9 mouse cellular contexts compared by ENCODE assay signal in the genomic region with DNA sequence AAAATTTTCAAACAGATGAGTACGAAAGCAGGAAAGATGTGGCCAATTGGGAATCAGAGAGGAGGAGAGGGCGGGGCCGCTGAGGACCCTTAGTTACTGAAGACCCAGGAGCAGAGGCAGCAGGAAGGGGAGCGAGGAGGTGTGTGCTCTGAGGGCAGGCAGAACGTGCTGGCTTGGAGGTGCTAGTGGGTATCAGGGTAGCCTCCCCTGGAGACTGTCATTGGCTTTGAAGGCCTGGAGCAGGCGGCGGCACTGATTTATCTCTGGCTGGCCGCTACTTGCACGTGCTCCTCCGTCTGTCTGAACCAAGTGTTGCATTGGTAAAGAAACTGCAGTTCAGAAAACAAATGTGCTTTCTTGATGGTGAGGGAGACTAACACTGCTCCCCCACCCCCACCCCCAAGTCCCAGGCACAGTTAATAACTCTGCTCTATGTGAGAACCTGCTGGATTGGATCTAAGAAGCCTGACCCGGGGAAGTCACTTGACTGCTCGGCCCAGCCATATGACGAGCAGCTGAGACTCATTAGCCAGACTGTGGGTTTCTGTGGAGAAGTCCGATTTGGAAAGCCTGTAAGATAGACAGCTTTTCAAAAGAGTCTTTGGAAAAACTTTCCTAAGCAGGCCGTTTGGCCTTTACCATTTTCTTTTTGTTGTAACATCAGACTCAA. TPM values are rescaled to one million over a fixed set of nuclear protein-coding genes. Genes with fewer than 3 reads are reported as not detected.
DNase-seq lines count a peak whose midpoint lies in the region; ATAC-seq lines count a peak whose summit lies in the region.
"Had no signal": no experiment of that assay in that cellular context is flagged by ENCODE, and none has a peak within 500 bp of the region (broad histone marks: within the 10 kb centered on the region; RNA-seq: fewer than 3 reads in every experiment).

No protein-coding gene starts in this region.

- 20% methylated on average over 15 of the region's 15 CpGs for WGBS in heart, embryonic 11.5 days (ENCODE audit: insufficient replicate concordance)
- 31% methylated on average over 15 of the region's 15 CpGs for WGBS in intestine, embryonic 16.5 days
- WGBS in midbrain, embryonic 16.5 days = 29% methylated on average over 15 of the region's 15 CpGs

- DNase-seq in heart, postnatal 4 days = no peak
- peak; percentile 52 for DNase-seq in embryo, embryonic 10.5 days (ENCODE audit: low spot score)
- DNase-seq in layer of hippocampus, adult 8-10 months (ENCODE audit: low spot score in 2 of 2) = no peak
- no peak for DNase-seq in right cerebral cortex, postnatal 10 days (ENCODE audit: low spot score in 2 of 2)
- DNase-seq in testis, postnatal 10 days (ENCODE audit: low spot score) = no peak
- DNase-seq: heart, postnatal 36 days had no signal

- no peaks in the 10 kb centered on the region for H3K36me3 ChIP-seq in heart, embryonic 11.5 days (ENCODE audit: control insufficient read depth, insufficient read depth, low read length)
- H3K36me3 ChIP-seq in intestine, embryonic 16.5 days (ENCODE audit: control insufficient read depth, insufficient read depth, low read length) = no peaks in the 10 kb centered on the region
- H3K36me3 ChIP-seq in midbrain, embryonic 16.5 days (ENCODE audit: control insufficient read depth, insufficient read depth, low read length) = no peaks in the 10 kb centered on the region

- H3K9ac ChIP-seq in heart, embryonic 11.5 days (ENCODE audit: low read depth, low read length) = no peak overlapping the region
- H3K9ac ChIP-seq in intestine, embryonic 16.5 days (ENCODE audit: low read depth, low read length) = no peak overlapping the region
- no peak overlapping the region for H3K9ac ChIP-seq in midbrain, embryonic 16.5 days (ENCODE audit: low read depth, low read length)

- peaks cover 19% of the 10 kb centered on the region for H3K4me1 ChIP-seq in heart, embryonic 11.5 days (ENCODE audit: control insufficient read depth, insufficient read depth, low read length)
- peaks cover 14% of the 10 kb centered on the region for H3K4me1 ChIP-seq in intestine, embryonic 16.5 days (ENCODE audit: control insufficient read depth, insufficient read depth, low read length)
- H3K4me1 ChIP-seq in midbrain, embryonic 16.5 days (ENCODE audit: control insufficient read depth, insufficient read depth, low read length) = peaks cover 12% of the 10 kb centered on the region

- no peaks in the 10 kb centered on the region for H3K27me3 ChIP-seq in heart, embryonic 11.5 days (ENCODE audit: control insufficient read depth, insufficient read depth, low read length)
- no peaks in the 10 kb centered on the region for H3K27me3 ChIP-seq in intestine, embryonic 16.5 days (replicated peaks; ENCODE audit: control insufficient read depth, insufficient read depth, low read length)
- H3K27me3 ChIP-seq in midbrain, embryonic 16.5 days (ENCODE audit: control insufficient read depth, insufficient read depth, low read depth, low read length) = no peaks in the 10 kb centered on the region

- no peak overlapping the region for H3K27ac ChIP-seq in heart, embryonic 11.5 days (ENCODE audit: low read depth, low read length)
- no peak overlapping the region for H3K27ac ChIP-seq in intestine, embryonic 16.5 days (ENCODE audit: low read length)
- no peak overlapping the region for H3K27ac ChIP-seq in midbrain, embryonic 16.5 days (ENCODE audit: low read length)

- no peak overlapping the region for H3K4me3 ChIP-seq in heart, embryonic 11.5 days (ENCODE audit: low read depth, low read length)
- H3K4me3 ChIP-seq in intestine, embryonic 16.5 days (ENCODE audit: low read length) = no peak overlapping the region
- H3K4me3 ChIP-seq in midbrain, embryonic 16.5 days (ENCODE audit: low read depth, low read length) = no peak overlapping the region

- H3K9me3 ChIP-seq in heart, embryonic 11.5 days (replicated peaks; ENCODE audit: control insufficient read depth, low read length) = no peaks in the 10 kb centered on the region
- no peaks in the 10 kb centered on the region for H3K9me3 ChIP-seq in intestine, embryonic 16.5 days (ENCODE audit: control insufficient read depth, low read length)
- H3K9me3 ChIP-seq in midbrain, embryonic 16.5 days (replicated peaks; ENCODE audit: control insufficient read depth, low read length, poor library complexity, severe bottlenecking) = no peaks in the 10 kb centered on the region

- H3K4me2 ChIP-seq in heart, embryonic 11.5 days = peak overlapping the region; percentile 56
- peak overlapping the region; percentile 15; the same call in 1 of the 2 replicates for H3K4me2 ChIP-seq in intestine, embryonic 16.5 days (ENCODE audit: low read depth, low read length)
- peak overlapping the region; percentile 23; the same call in 1 of the 2 replicates for H3K4me2 ChIP-seq in midbrain, embryonic 16.5 days (ENCODE audit: low read length)

- ATAC-seq in heart, embryonic 11.5 days (replicated peaks; ENCODE audit: insufficient number of reproducible peaks, low FRiP score, low TSS enrichment) = no peak
- 0 out of 2 replicates have a peak, but pooled peaks have one; percentile 16 for ATAC-seq in intestine, embryonic 16.5 days
- ATAC-seq in midbrain, embryonic 16.5 days = no peak

RNA-seq across cellular contexts. Expression of gene Rab27a, which starts 19.1 kb away (rescaled TPM):
- 1.6 and 2.0 TPM in 2 replicates for polyA plus RNA-seq in heart, embryonic 11.5 days (2014; fragmentation: Nextera tagmentation; extraction: Ambion mirVana)
- total RNA-seq in heart, postnatal 4 days (2021) = 1 to 10 TPM; 3.4 to 3.7 TPM
- 9.0 TPM in 2 replicates for polyA plus RNA-seq in intestine, embryonic 16.5 days (2015; fragmentation: Nextera tagmentation; extraction: Ambion mirVana)
- 3.3 and 3.6 TPM in 2 replicates for polyA plus RNA-seq in midbrain, embryonic 16.5 days (2015; fragmentation: Nextera tagmentation; extraction: Ambion mirVana)
- total RNA-seq in layer of hippocampus, adult 8-10 months (2022) = 10 to 100 TPM; 17.1 to 18.2 (median 17.9) TPM

RNA-seq across cellular contexts. Expression of gene Pigb, which starts 23.6 kb away (rescaled TPM):
- polyA plus RNA-seq in heart, embryonic 11.5 days (2014; fragmentation: Nextera tagmentation; extraction: Ambion mirVana) = 10.7 and 11.3 TPM in 2 replicates
- total RNA-seq in heart, postnatal 4 days (2021) = 1 to 10 TPM; 4.5 to 5.3 TPM
- polyA plus RNA-seq in intestine, embryonic 16.5 days (2015; fragmentation: Nextera tagmentation; extraction: Ambion mirVana) = 13.5 and 15.2 TPM in 2 replicates
- polyA plus RNA-seq in midbrain, embryonic 16.5 days (2015; fragmentation: Nextera tagmentation; extraction: Ambion mirVana) = 14.9 and 18.6 TPM in 2 replicates
- total RNA-seq in layer of hippocampus, adult 8-10 months (2022) = 10 to 100 TPM; 15.5 to 19.3 (median 17.3) TPM

RNA-seq across cellular contexts. Expression of gene Khdc3, which starts 37.9 kb away (rescaled TPM):
- polyA plus RNA-seq in heart, embryonic 11.5 days (2014; fragmentation: Nextera tagmentation; extraction: Ambion mirVana) = not detected in 2 replicates
- not detected for total RNA-seq in heart, postnatal 4 days (2021)
- polyA plus RNA-seq in intestine, embryonic 16.5 days (2015; fragmentation: Nextera tagmentation; extraction: Ambion mirVana) = not detected in 2 replicates
- polyA plus RNA-seq in midbrain, embryonic 16.5 days (2015; fragmentation: Nextera tagmentation; extraction: Ambion mirVana) = 0.24 and 0.25 TPM in 2 replicates
- total RNA-seq in layer of hippocampus, adult 8-10 months (2022) = 1 to 10 TPM; 3.0 to 5.4 (median 4.5) TPM
- total RNA-seq: heart, postnatal 36 days had no signal

RNA-seq across cellular contexts. Expression of gene Gm20509, which starts 38.5 kb away (rescaled TPM):
- not detected in 2 replicates for polyA plus RNA-seq in heart, embryonic 11.5 days (2014; fragmentation: Nextera tagmentation; extraction: Ambion mirVana)
- not detected for total RNA-seq in heart, postnatal 4 days (2021)
- polyA plus RNA-seq in intestine, embryonic 16.5 days (2015; fragmentation: Nextera tagmentation; extraction: Ambion mirVana) = not detected in 2 replicates
- not detected in 2 replicates for polyA plus RNA-seq in midbrain, embryonic 16.5 days (2015; fragmentation: Nextera tagmentation; extraction: Ambion mirVana)
- 1 to 10 TPM; 1.0 to 4.3 (median 1.3) TPM for total RNA-seq in layer of hippocampus, adult 8-10 months (2022)
- total RNA-seq: heart, postnatal 36 days had no signal

RNA-seq across cellular contexts. Expression of gene Rsl24d1, which starts 49.5 kb away (rescaled TPM):
- 102 and 110 TPM in 2 replicates for polyA plus RNA-seq in heart, embryonic 11.5 days (2014; fragmentation: Nextera tagmentation; extraction: Ambion mirVana)
- 10 to 100 TPM; 61.8 to 61.9 TPM for total RNA-seq in heart, postnatal 4 days (2021)
- polyA plus RNA-seq in intestine, embryonic 16.5 days (2015; fragmentation: Nextera tagmentation; extraction: Ambion mirVana) = 76.3 and 82.8 TPM in 2 replicates
- polyA plus RNA-seq in midbrain, embryonic 16.5 days (2015; fragmentation: Nextera tagmentation; extraction: Ambion mirVana) = 103 and 109 TPM in 2 replicates
- total RNA-seq in layer of hippocampus, adult 8-10 months (2022) = 10 to 100 TPM; 55.8 to 64.9 (median 60.1) TPM
